ENCODE assay signal across 13 mouse cellular contexts in genomic region chrX:160496473-160496872, GRCm38 (mm10).
"Had no signal": no experiment of that assay in that cellular context is flagged by ENCODE, and none has a peak within 500 bp of the region (broad histone marks: within the 10 kb centered on the region; RNA-seq: fewer than 3 reads in every experiment).

No protein-coding gene starts in this region.

- H3K4me1 ChIP-seq: intestine, embryonic 15.5 days; midbrain, embryonic 10.5 days; midbrain, embryonic 15.5 days; neural tube, embryonic 12.5 days had no signal

- H3K27ac ChIP-seq: intestine, embryonic 15.5 days; layer of hippocampus, adult 2 months; midbrain, embryonic 10.5 days; midbrain, embryonic 15.5 days; neural tube, embryonic 12.5 days had no signal

- H3K9me3 ChIP-seq: intestine, embryonic 15.5 days; midbrain, embryonic 10.5 days; midbrain, embryonic 15.5 days; neural tube, embryonic 12.5 days had no signal

- H3K36me3 ChIP-seq: intestine, embryonic 15.5 days; midbrain, embryonic 10.5 days; midbrain, embryonic 15.5 days; neural tube, embryonic 12.5 days had no signal

- H3K9ac ChIP-seq: intestine, embryonic 15.5 days; midbrain, embryonic 15.5 days; neural tube, embryonic 12.5 days had no signal

- ATAC-seq: intestine, embryonic 15.5 days; midbrain, embryonic 15.5 days had no signal

- H3K27me3 ChIP-seq: intestine, embryonic 15.5 days; neural tube, embryonic 12.5 days had no signal

- H3K4me2 ChIP-seq: intestine, embryonic 15.5 days; midbrain, embryonic 15.5 days; neural tube, embryonic 12.5 days had no signal

- DNase-seq: kidney, adult 18-20 months; kidney, postnatal 10 days; kidney, postnatal 4 days; left cerebral cortex, postnatal 4 days; lung, adult 18-20 months; spleen, adult 18-20 months; thymus, adult 18-20 months; thymus, postnatal 25 days had no signal

- H3K4me3 ChIP-seq: intestine, embryonic 15.5 days; layer of hippocampus, adult 2 months; midbrain, embryonic 10.5 days; midbrain, embryonic 15.5 days; neural tube, embryonic 12.5 days had no signal
